Mouse (Mus musculus): ENCODE data around the gene Plcg2. TPM values are rescaled to one million over a fixed set of nuclear protein-coding genes. Genes with fewer than 3 reads are reported as not detected.

The Plcg2 gene
- total RNA-seq (2021), result 10 to 100 TPM; 10.2 to 10.7 TPM

GRCm38 (mm10) chr8:117498179-117498914 lies at the start of gene Plcg2:
Plcg2 (plus strand) TSS chr8:117498291.
- peak; percentile 52 to 53 for DNase-seq
- intact Hi-C loops (cut with DNase I), result loop anchor here (5.0 kb wide), 2 partner anchors 49 to 69 kb away; no protein-coding TSS in a partner anchor

- no peak for DNase-seq
- intact Hi-C loops (cut with DNase I), result no loop called here
Measured at GRCm38 (mm10) chr8:117451072-117451471, 47.0 kb upstream of the Plcg2 start.

DNA sequence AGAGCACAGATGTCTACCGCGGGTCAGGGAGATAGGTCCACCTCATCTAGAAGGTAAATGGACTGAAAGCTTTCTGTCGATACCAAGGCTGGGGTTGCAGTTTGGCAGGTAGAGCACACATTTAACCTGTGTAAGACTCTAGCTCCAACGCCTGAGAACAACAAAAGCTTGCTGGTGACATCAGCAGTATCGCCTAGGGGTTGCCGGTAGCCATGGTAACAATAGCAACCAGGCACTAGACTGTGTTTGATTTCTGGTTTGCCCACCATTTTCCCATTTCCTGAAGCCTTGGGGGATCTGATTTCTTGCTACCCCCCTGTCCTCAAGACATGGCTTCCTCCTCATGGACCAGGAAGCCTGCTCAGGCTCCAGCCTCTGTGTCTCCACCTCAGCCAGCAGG lies 44.1 kb upstream of the Plcg2 start:
- intact Hi-C loops (cut with DNase I), result no loop called here
- DNase-seq, result no peak

GRCm38 (mm10) chr8:117454516-117455116 lies 43.5 kb upstream of the Plcg2 start:
- intact Hi-C loops (cut with DNase I), result no loop called here
- DNase-seq, result no peak

DNA sequence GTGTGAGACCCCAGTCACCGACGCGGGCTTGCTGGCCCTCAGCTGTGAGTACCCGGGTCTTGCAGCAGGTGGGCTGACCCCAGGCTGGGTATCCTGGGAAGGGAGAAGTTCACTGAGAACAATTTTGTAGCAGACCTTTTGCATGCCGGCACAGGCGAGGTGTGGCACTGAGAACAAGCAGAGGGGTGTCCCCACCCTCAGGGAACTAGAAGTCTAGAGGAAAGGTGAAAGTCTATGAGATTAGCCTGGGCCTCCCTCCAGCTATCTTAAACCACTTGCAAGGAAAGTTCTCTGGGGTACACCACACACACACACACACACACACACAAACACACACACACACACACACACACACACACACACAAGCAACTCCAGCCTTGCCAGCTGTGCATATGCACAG lies 42.4 kb upstream of the Plcg2 start:
- no peak for DNase-seq
- intact Hi-C loops (cut with DNase I), result no loop called here

DNA sequence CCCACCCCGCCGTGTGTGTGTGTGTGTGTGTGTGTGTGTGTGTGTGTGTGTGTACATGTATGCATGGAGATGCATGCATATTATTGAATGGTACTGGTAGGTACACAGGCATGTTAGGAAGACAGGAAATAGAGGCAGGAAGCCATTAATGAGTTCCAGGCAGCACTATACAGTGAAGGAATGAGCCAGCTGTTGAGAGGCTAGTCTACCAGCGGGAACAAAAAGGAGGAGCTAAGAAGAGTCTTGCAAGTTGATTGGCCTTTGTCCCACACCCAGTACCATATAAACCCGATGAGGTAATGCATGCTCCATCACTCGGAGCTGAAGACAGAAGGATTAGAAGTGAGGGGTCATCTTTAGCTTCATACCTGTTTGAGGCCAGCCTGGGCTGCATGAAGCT lies 39.7 kb upstream of the Plcg2 start:
- DNase-seq, result no peak
- intact Hi-C loops (cut with DNase I), result no loop called here

DNA sequence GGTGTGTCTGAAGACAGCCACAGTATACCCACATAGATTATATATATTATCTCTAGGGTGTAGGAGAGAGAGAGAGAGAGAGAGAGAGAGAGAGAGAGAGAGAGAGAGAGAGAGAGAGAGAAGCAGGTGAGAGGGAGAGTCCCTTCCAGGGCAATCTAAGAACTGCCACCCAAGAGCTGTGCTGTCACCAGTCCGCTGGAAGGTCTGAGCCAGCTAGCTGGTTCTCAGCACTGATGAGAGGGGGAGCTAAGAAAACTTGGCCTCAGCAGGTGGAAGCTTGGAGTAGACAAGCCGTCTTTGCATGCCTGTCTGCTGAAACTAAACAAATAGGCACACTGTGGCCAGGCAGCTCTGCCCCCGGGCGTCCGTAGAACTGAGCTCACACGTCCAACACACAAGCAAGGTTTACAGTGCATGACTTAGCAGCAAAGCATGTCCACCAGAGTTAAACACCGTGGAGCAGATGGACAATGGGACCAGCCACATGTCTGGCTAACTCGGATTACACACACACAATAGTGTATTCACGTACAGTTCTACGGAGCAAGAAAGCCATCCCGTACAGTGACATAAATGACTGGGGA lies 35.3 kb upstream of the Plcg2 start:
- intact Hi-C loops (cut with DNase I), result no loop called here
- no peak for DNase-seq

- intact Hi-C loops (cut with DNase I), result loop anchor here (2.0 kb wide), 1 partner anchor 266 kb away; no protein-coding TSS in a partner anchor
- DNase-seq, result peak in 1 of 2 experiments; percentile 26
Measured at GRCm38 (mm10) chr8:117464525-117464924, 33.6 kb upstream of the Plcg2 start.

GRCm38 (mm10) chr8:117465250-117465649 lies 32.8 kb upstream of the Plcg2 start:
- intact Hi-C loops (cut with DNase I), result loop anchor here (1.0 to 2.0 kb wide), 4 partner anchors 79 to 266 kb away; no protein-coding TSS in a partner anchor
- peak; percentile 70 to 79 for DNase-seq

GRCm38 (mm10) chr8:117467466-117467865 lies 30.6 kb upstream of the Plcg2 start:
- DNase-seq, result no peak
- intact Hi-C loops (cut with DNase I), result no loop called here

DNA sequence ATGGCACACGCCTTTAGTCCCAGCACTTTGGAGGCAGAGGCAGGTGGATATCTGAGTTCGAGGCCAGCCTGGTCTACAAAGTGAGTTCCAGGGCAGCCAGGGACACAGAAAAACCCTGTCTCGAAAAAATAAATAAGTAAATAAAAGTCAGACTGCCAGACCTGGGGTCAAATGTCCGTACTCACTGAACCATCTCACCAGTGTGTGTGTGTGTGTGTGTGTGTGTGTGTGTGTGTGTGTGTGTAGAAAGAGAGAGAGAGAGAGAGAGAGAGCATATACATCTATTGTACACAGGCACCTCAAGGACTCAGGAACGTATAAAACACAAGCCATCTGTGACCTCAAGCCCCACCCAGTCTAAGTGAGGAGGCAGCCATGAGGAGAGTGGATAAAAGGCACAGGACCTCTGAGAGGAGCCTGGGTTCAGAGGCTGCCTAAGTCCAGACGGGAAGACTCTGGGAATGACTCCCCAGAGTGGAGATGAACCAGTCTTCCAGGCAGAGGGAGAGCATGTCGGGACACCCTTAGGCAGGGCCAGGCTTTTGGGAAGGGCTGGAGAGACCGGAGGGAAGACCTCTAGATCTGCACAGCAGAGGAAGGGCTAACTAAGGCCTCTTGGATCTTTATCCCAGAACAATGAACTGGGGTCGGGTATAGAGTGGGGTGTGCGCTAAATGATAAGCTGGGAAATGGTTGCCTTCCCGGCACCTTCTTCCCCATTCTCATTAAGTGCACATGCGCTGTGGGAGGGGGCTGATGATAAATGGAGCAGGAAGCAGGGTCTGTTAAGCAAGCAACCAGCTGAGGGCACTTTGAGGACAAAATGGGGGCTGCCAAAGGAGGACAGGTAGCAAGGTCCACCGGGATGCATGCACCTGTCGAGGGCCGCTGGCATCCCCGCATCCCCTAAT lies 28.4 kb upstream of the Plcg2 start:
- DNase-seq, result no peak
- intact Hi-C loops (cut with DNase I), result loop anchor here (10.0 kb wide), 1 partner anchor 525 kb away; the partner anchor contains the start of gene Atmin

- intact Hi-C loops (cut with DNase I), result loop anchor here (10.0 kb wide), 1 partner anchor 526 kb away; the partner anchor contains the start of gene Atmin
Measured at GRCm38 (mm10) chr8:117470342-117470781, 27.7 kb upstream of the Plcg2 start.

DNA sequence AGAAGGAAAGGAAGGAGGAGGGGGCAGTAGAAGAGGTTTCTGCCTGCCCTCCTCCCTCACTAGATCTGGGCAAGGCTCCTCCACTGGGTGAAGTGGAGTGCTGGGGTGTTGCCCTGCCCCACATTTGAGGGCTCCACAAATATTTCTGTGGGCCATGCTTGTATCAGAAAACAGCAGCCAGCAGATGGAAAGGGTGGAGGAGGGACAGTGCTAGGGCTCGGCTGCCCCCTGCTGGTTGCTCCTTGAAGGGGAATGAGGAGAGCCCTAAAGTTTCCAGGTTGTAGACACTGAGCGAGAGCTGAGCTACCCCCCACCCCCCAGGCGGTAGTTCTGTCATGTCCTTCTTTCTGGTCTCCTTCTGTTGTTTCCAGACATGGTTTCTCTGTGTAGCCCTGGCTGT lies 26.9 kb upstream of the Plcg2 start:
- DNase-seq, result peak; percentile 73 to 86
- intact Hi-C loops (cut with DNase I), result loop anchor here (1.0 to 10.0 kb wide), 2 partner anchors 85 to 526 kb away; partner anchors contain the start of gene Atmin

More at GRCm38 (mm10) chr8:117470342-117470781, 27.7 kb upstream of the Plcg2 start:
- peak; percentile 79 to 82 for DNase-seq

GRCm38 (mm10) chr8:117471655-117472054 lies 26.4 kb upstream of the Plcg2 start:
- intact Hi-C loops (cut with DNase I), result loop anchor here (1.0 to 10.0 kb wide), 2 partner anchors 85 to 527 kb away; partner anchors contain the start of gene Atmin
- DNase-seq, result no peak

GRCm38 (mm10) chr8:117472332-117472731 lies 25.8 kb upstream of the Plcg2 start:
- DNase-seq, result no peak
- intact Hi-C loops (cut with DNase I), result loop anchor here (10.0 kb wide), 1 partner anchor 528 kb away; the partner anchor contains the start of gene Atmin

DNA sequence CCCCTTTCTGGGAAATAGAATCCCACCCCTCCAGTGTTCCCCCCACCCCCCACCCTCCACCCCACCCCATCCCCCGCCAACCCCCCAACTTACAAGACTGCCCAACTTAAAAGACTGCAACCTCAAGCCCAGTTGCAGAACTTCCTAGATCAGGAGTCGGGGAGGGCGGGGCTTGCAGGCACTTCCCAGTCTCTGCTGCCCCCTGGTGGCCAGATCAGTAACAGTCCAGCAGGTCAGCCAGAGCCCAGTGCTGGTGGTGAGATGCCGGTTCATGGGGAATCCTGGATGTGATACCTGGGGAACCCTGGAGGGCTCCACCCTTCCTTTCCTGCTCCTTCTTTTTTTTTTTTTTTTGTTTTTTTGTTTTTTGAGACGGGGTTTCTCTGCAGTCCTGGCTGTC lies 23.1 kb upstream of the Plcg2 start:
- intact Hi-C loops (cut with DNase I), result loop anchor here (1.0 to 10.0 kb wide), 4 partner anchors 94 to 530 kb away; partner anchors contain the start of gene Atmin
- DNase-seq, result peak; percentile 91 to 95

GRCm38 (mm10) chr8:117475819-117476218 lies 22.3 kb upstream of the Plcg2 start:
- no peak for DNase-seq
- intact Hi-C loops (cut with DNase I), result loop anchor here (1.0 to 10.0 kb wide), 4 partner anchors 93 to 531 kb away; partner anchors contain the start of gene Atmin

- DNase-seq, result no peak
- intact Hi-C loops (cut with DNase I), result loop anchor here (10.0 kb wide), 1 partner anchor 533 kb away; the partner anchor contains the start of gene Atmin
Measured at GRCm38 (mm10) chr8:117478082-117478481, 20.0 kb upstream of the Plcg2 start.

- intact Hi-C loops (cut with DNase I), result loop anchor here (10.0 kb wide), 1 partner anchor 535 kb away; the partner anchor contains the start of gene Atmin
- no peak for DNase-seq
Measured at GRCm38 (mm10) chr8:117479996-117480395, 18.1 kb upstream of the Plcg2 start.

- intact Hi-C loops (cut with DNase I), result no loop called here
- DNase-seq, result no peak
Measured at GRCm38 (mm10) chr8:117480516-117480915, 17.6 kb upstream of the Plcg2 start.

Data from heart, postnatal 10 days (tissue).